Mouse (Mus musculus) megakaryocyte, embryonic 14.5 days (primary cell): ENCODE measurements around the gene Slc25a33.

Experiments
- FLI1 ChIP-seq: IDR thresholded peaks from 2 replicates; pipeline ENCODE4 v1.6.1; 2012; ENCODE audit warnings: low read length, inconsistent platforms, mixed read lengths
- GATA1 ChIP-seq: IDR thresholded peaks from 3 replicates; pipeline ENCODE4 v1.6.1; 2012; ENCODE audit warnings: mixed read lengths, low read length, inconsistent platforms, borderline replicate concordance

GRCm38 (mm10) chr4:149822586-149823196 is 48.6 kb upstream of the Slc25a33 start:
- TF ChIP-seq GATA1, result no peak
- TF ChIP-seq FLI1, result no peak
